Comparison of ENCODE assay signal across 19 mouse cellular contexts in genomic region chr11:69223101-69223500, GRCm38 (mm10). TPM values are rescaled to one million over a fixed set of nuclear protein-coding genes. Genes with fewer than 3 reads are reported as not detected.
DNase-seq lines count a peak whose midpoint lies in the region.
"Had no signal": no experiment of that assay in that cellular context is flagged by ENCODE, and none has a peak within 500 bp of the region (broad histone marks: within the 10 kb centered on the region; RNA-seq: fewer than 3 reads in every experiment).

No protein-coding gene starts in this region.

- DNase-seq in heart, adult 8-10 months (ENCODE audit: low spot score), result peak; percentile 24
- DNase-seq in heart, postnatal 36 days, result no peak
- peak; percentile 35 for DNase-seq in layer of hippocampus, adult 9-11 months
- DNase-seq in layer of hippocampus, adult 9-10 months (ENCODE audit: low spot score), result no peak
- DNase-seq in adipocyte (ENCODE audit: low spot score), result peak; percentile 10
- peak; percentile 25 to 35 for DNase-seq in heart, postnatal 14 days
- DNase-seq in thymus, adult 18-20 months, result no peak
- DNase-seq: adrenal gland, adult 8-10 months; cerebellum, adult 9-10 months; cerebellum, postnatal 36 days; gastrocnemius, postnatal 14 days; kidney, adult 8-10 months; kidney, postnatal 4 days; liver; lung, embryonic 14.5 days; retina, postnatal 1 day; thymus, postnatal 4 days had no signal

- intact Hi-C loops in heart, postnatal 36 days (cut with DNase I), result no loop called here
- intact Hi-C loops in heart, postnatal 14 days (cut with DNase I), result no loop called here

RNA-seq across cellular contexts. Expression of gene Gucy2e, which starts 13.7 kb away (rescaled TPM):
- total RNA-seq in heart, adult 8-10 months (2022), result 1 to 10 TPM; 1.7 to 2.5 (median 2.1) TPM
- total RNA-seq in heart, postnatal 36 days (2021), result 1 to 10 TPM; 1.5 to 1.7 TPM
- total RNA-seq in heart, postnatal 14 days (2021), result 1 to 10 TPM in 1 of 2 experiments, under 1 TPM in 1; 1.00 to 1.3 TPM
- total RNA-seq: adrenal gland, adult 8-10 months; adrenal gland, postnatal 4 days; gastrocnemius, postnatal 14 days; granulocyte monocyte progenitor cell, adult 5-6 weeks had no signal

RNA-seq across cellular contexts. Expression of gene Alox8, which starts 25.5 kb away (rescaled TPM):
- 1 to 10 TPM in 3 of 4 experiments, under 1 TPM in 1; 0.89 to 1.8 (median 1.2) TPM for total RNA-seq in heart, adult 8-10 months (2022)
- total RNA-seq in heart, postnatal 36 days (2021), result 1 to 10 TPM; 1.4 to 2.1 TPM
- 1 to 10 TPM in 1 of 2 experiments, under 1 TPM in 1; 0.88 to 1.7 TPM for total RNA-seq in heart, postnatal 14 days (2021)
- total RNA-seq: adrenal gland, adult 8-10 months; gastrocnemius, postnatal 14 days; granulocyte monocyte progenitor cell, adult 5-6 weeks had no signal

Comparison
In these comparisons a context has a peak if more than half of its experiments do, and no peak if none do; other contexts are left out.
1. DNase-seq: peak in heart, adult 8-10 months (single experiment), layer of hippocampus, adult 9-11 months (single experiment), adipocyte (single experiment) and heart, postnatal 14 days (2 of 2); none in heart, postnatal 36 days (0 of 2), layer of hippocampus, adult 9-10 months (single experiment) and thymus, adult 18-20 months (0 of 2).